Mouse (Mus musculus): ENCODE data around the gene Bbs4. TPM values are rescaled to one million over a fixed set of nuclear protein-coding genes. Genes with fewer than 3 reads are reported as not detected.
"Not testable (repeated sequence)": the region's sequence is repeated elsewhere in the genome, so short reads cannot be mapped to it uniquely, and the experiment has no call there.

The Bbs4 gene
- polyA plus RNA-seq (2015; fragmentation: Nextera tagmentation; extraction: Ambion mirVana): 7.0 and 8.1 TPM in 2 replicates

- peak within 1 kb of the TSS; percentile 78 for H3K4me2 ChIP-seq (ENCODE audit: low read depth, low read length)
- H3K9ac ChIP-seq (ENCODE audit: low read depth, low read length): peak within 1 kb of the TSS; percentile 77
- 1% methylated on average over 26 of the region's 32 CpGs for WGBS
- H3K9me3 ChIP-seq (ENCODE audit: control insufficient read depth, low read length): no peaks in the 10 kb centered on the region
- peaks cover 5% of the 10 kb centered on the region; the same call in 1 of the 2 replicates for H3K4me1 ChIP-seq (ENCODE audit: control insufficient read depth, insufficient read depth, low read length)
- H3K27ac ChIP-seq (ENCODE audit: low read length): peak within 1 kb of the TSS; percentile 82
- H3K36me3 ChIP-seq (ENCODE audit: control insufficient read depth, insufficient read depth, low read length): no peaks in the 10 kb centered on the region
- peak within 1 kb of the TSS; percentile 67 for H3K4me3 ChIP-seq (ENCODE audit: low read length)
- ATAC-seq: peak; percentile 99
- H3K27me3 ChIP-seq (replicated peaks; ENCODE audit: control insufficient read depth, insufficient read depth, low read length): no peaks in the 10 kb centered on the region
These were observed at the start of gene Bbs4 for GRCm38 (mm10) chr9:59353253-59353639. TSS of gene Bbs4 (minus strand) at chr9:59353508.

GRCm38 (mm10) chr9:59389086-59389485 lies 35.8 kb upstream of the Bbs4 start:
- Histone ChIP-seq H3K4me1 (ENCODE audit: control insufficient read depth, insufficient read depth, low read length) (no peaks in the 10 kb centered on the region), H3K9me3 (ENCODE audit: control insufficient read depth, low read length) (no peaks in the 10 kb centered on the region), H3K36me3 (ENCODE audit: control insufficient read depth, insufficient read depth, low read length) (peaks cover 14% of the 10 kb centered on the region), H3K4me3 (ENCODE audit: low read length) (no peak overlapping the region), H3K27me3 (replicated peaks; ENCODE audit: control insufficient read depth, insufficient read depth, low read length) (no peaks in the 10 kb centered on the region), H3K4me2 (ENCODE audit: low read depth, low read length) (no peak overlapping the region), H3K9ac (ENCODE audit: low read depth, low read length) (no peak overlapping the region), H3K27ac (ENCODE audit: low read length) (no peak overlapping the region)
- WGBS: 81% methylated on average over 4 of the region's 4 CpGs
- no peak for ATAC-seq

DNA sequence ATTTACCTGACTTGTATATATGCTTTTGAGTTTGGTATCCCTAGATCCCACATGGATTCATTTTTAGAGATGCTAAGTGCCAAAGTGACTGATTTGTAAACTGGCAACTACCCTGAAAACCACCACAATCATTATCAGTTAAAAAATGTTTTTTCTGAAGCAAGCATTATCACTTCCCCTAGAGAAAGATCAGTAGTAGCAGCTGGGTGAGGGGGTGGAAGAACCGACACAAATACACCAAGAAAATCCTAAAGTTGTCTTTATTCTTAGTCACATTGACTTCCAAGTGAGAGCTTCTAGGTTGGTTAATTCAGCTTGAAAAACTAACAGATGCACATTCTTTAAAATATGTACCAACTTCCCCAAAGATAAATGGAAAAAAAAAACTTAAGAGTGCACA lies 35.0 kb upstream of the Bbs4 start:
- Histone ChIP-seq H3K27ac (ENCODE audit: low read length) (no peak overlapping the region), H3K27me3 (replicated peaks; ENCODE audit: control insufficient read depth, insufficient read depth, low read length) (no peaks in the 10 kb centered on the region), H3K36me3 (ENCODE audit: control insufficient read depth, insufficient read depth, low read length) (peaks cover 10% of the 10 kb centered on the region), H3K4me2 (ENCODE audit: low read depth, low read length) (no peak overlapping the region), H3K9ac (ENCODE audit: low read depth, low read length) (no peak overlapping the region), H3K4me3 (ENCODE audit: low read length) (no peak overlapping the region), H3K4me1 (ENCODE audit: control insufficient read depth, insufficient read depth, low read length) (no peaks in the 10 kb centered on the region), H3K9me3 (ENCODE audit: control insufficient read depth, low read length) (no peaks in the 10 kb centered on the region)
- 84% methylated on average over 1 of the region's 1 CpGs for WGBS
- ATAC-seq: no peak

- Histone ChIP-seq H3K4me2 (ENCODE audit: low read depth, low read length) (no peak overlapping the region), H3K27ac (ENCODE audit: low read length) (no peak overlapping the region), H3K9ac (ENCODE audit: low read depth, low read length) (no peak overlapping the region), H3K4me1 (ENCODE audit: control insufficient read depth, insufficient read depth, low read length) (no peaks in the 10 kb centered on the region), H3K36me3 (ENCODE audit: control insufficient read depth, insufficient read depth, low read length) (0 out of 2 replicates have a peak, but pooled peaks cover 4% of the 10 kb centered on the region), H3K27me3 (replicated peaks; ENCODE audit: control insufficient read depth, insufficient read depth, low read length) (no peaks in the 10 kb centered on the region), H3K4me3 (ENCODE audit: low read length) (no peak overlapping the region), H3K9me3 (ENCODE audit: control insufficient read depth, low read length) (no peaks in the 10 kb centered on the region)
- no peak for ATAC-seq
- 70% methylated on average over 3 of the region's 3 CpGs for WGBS
These were observed 34.2 kb upstream of the Bbs4 start for GRCm38 (mm10) chr9:59387461-59387860.

DNA sequence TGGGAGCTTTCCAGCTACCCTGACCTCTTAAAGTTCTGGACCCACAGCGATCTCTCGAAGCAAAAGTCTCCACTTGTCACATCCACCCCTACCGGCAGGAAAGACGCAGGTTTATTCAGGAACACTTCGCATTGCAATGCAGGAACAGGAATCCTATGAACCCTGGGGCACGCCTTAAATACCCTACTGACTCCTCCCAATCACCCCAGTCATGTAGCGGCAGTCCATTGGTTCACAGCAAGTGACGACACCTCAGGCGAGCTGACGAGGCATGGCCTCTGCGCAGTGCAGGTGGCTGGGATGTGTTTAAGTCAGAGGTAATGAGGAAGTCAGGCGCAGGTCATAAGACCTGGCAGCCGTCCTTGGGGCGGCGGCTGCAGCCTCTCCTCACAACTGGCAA lies 22.3 kb upstream of the Bbs4 start:
- WGBS: 92% methylated on average over 15 of the region's 15 CpGs
- Histone ChIP-seq H3K4me3 (ENCODE audit: low read length) (no peak overlapping the region), H3K4me1 (ENCODE audit: control insufficient read depth, insufficient read depth, low read length) (no peaks in the 10 kb centered on the region), H3K27me3 (replicated peaks; ENCODE audit: control insufficient read depth, insufficient read depth, low read length) (no peaks in the 10 kb centered on the region), H3K9ac (ENCODE audit: low read depth, low read length) (no peak overlapping the region), H3K36me3 (ENCODE audit: control insufficient read depth, insufficient read depth, low read length) (no peaks in the 10 kb centered on the region), H3K4me2 (ENCODE audit: low read depth, low read length) (no peak overlapping the region), H3K27ac (ENCODE audit: low read length) (no peak overlapping the region), H3K9me3 (ENCODE audit: control insufficient read depth, low read length) (no peaks in the 10 kb centered on the region)
- no peak for ATAC-seq

GRCm38 (mm10) chr9:59369646-59370045 lies 16.3 kb upstream of the Bbs4 start:
- Histone ChIP-seq H3K36me3 (ENCODE audit: control insufficient read depth, insufficient read depth, low read length) (no peaks in the 10 kb centered on the region), H3K4me3 (ENCODE audit: low read length) (no peak overlapping the region), H3K4me1 (ENCODE audit: control insufficient read depth, insufficient read depth, low read length) (no peaks in the 10 kb centered on the region), H3K9me3 (ENCODE audit: control insufficient read depth, low read length) (no peaks in the 10 kb centered on the region), H3K27ac (ENCODE audit: low read length) (no peak overlapping the region), H3K9ac (ENCODE audit: low read depth, low read length) (no peak overlapping the region), H3K27me3 (replicated peaks; ENCODE audit: control insufficient read depth, insufficient read depth, low read length) (no peaks in the 10 kb centered on the region), H3K4me2 (ENCODE audit: low read depth, low read length) (no peak overlapping the region)
- 89% methylated on average over 9 of the region's 9 CpGs for WGBS
- no peak for ATAC-seq

DNA sequence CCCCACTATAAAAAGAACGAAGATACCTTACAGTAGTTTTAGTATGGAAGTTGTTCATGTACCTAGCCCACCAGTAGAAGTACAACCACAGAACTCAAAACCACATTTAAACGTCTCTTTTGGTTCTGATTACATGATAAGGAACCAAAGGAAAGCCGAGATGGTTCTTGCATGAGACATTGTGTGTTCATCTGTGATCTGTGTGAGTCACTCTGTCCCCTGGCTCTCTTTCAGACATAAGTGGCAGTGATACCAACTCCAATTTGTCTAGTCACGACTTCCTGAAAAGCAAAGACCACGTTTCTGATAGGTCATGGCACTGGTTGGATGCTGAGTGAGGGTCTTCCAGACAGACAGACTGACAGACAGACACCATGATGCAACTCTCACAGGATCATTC lies 15.9 kb upstream of the Bbs4 start:
- Histone ChIP-seq H3K9ac (ENCODE audit: low read depth, low read length) (no peak overlapping the region), H3K36me3 (ENCODE audit: control insufficient read depth, insufficient read depth, low read length) (no peaks in the 10 kb centered on the region), H3K4me1 (ENCODE audit: control insufficient read depth, insufficient read depth, low read length) (no peaks in the 10 kb centered on the region), H3K4me2 (ENCODE audit: low read depth, low read length) (no peak overlapping the region), H3K4me3 (ENCODE audit: low read length) (no peak overlapping the region), H3K9me3 (ENCODE audit: control insufficient read depth, low read length) (no peaks in the 10 kb centered on the region), H3K27ac (ENCODE audit: low read length) (no peak overlapping the region), H3K27me3 (replicated peaks; ENCODE audit: control insufficient read depth, insufficient read depth, low read length) (no peaks in the 10 kb centered on the region)
- no peak for ATAC-seq
- 77% methylated on average over 5 of the region's 5 CpGs for WGBS

DNA sequence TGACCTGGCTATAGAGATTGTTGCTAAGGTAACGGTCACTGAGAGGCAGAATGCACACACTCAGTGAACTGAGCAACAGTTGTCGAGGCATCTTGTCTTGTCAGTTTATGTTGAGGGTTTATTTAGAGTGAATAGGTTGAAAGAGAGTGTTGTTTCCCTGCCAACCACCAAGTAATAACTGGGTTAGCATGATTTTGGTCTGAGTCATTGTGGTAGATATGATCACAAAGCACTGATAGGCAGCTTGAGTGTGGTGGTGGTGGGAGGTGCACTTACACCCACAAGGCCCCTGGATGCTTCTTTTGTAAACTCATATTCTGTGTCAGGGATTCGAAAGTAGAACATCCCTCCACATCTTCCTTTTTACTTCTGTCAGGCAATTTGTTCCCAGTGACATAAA lies 7.2 kb upstream of the Bbs4 start:
- not testable (repeated sequence) for H3K27ac ChIP-seq (ENCODE audit: low read length); H3K4me1 ChIP-seq (ENCODE audit: control insufficient read depth, insufficient read depth, low read length); H3K4me2 ChIP-seq (ENCODE audit: low read depth, low read length); H3K4me3 ChIP-seq (ENCODE audit: low read length); H3K9me3 ChIP-seq (ENCODE audit: control insufficient read depth, low read length); H3K27me3 ChIP-seq (replicated peaks; ENCODE audit: control insufficient read depth, insufficient read depth, low read length); ATAC-seq; H3K36me3 ChIP-seq (ENCODE audit: control insufficient read depth, insufficient read depth, low read length); H3K9ac ChIP-seq (ENCODE audit: low read depth, low read length)
- WGBS: 100% methylated on average over 1 of the region's 3 CpGs

- not testable (repeated sequence) for H3K4me1 ChIP-seq (ENCODE audit: control insufficient read depth, insufficient read depth, low read length); ATAC-seq; H3K36me3 ChIP-seq (ENCODE audit: control insufficient read depth, insufficient read depth, low read length); H3K27ac ChIP-seq (ENCODE audit: low read length); H3K9me3 ChIP-seq (ENCODE audit: control insufficient read depth, low read length); H3K4me2 ChIP-seq (ENCODE audit: low read depth, low read length); H3K9ac ChIP-seq (ENCODE audit: low read depth, low read length); H3K4me3 ChIP-seq (ENCODE audit: low read length); H3K27me3 ChIP-seq (replicated peaks; ENCODE audit: control insufficient read depth, insufficient read depth, low read length)
- 55% methylated on average over 1 of the region's 1 CpGs for WGBS
These were observed 4.7 kb upstream of the Bbs4 start for GRCm38 (mm10) chr9:59358041-59358440.

DNA sequence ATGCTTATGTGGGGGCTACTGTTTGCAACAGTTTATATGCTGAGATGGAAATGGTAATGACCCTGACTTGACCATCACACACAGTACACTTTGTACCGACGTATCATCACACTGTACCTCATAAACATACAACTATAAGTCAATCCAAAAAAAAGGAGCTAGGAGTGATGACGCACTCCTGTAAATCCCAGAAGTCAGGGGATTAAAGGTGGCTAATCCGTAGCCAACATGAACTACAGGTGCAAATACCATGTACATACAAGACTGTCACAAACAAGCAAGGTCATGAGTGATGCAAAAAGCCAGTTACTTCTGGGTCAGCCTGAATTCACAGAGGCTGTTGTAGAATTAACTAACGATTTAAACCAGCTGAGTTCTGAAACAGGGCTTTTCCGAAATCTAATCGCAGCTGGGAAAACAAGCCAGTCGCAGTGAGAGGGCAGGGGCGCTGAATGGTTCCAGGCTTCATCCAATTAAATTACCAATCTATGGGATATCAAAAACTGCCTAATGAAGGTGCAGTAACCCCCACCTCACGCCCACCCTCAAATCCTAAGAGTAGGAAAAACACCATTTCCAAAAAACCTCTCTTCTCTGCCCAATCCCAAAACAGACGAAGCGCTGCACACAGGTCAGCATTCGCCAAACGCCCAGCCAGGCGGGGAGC lies 589 bp downstream of the Bbs4 start:
- Histone ChIP-seq H3K4me3 (ENCODE audit: low read length) (peak overlapping the region; percentile 67), H3K9ac (ENCODE audit: low read depth, low read length) (peak overlapping the region; percentile 77), H3K9me3 (ENCODE audit: control insufficient read depth, low read length) (no peaks in the 10 kb centered on the region), H3K36me3 (ENCODE audit: control insufficient read depth, insufficient read depth, low read length) (no peaks in the 10 kb centered on the region), H3K27me3 (replicated peaks; ENCODE audit: control insufficient read depth, insufficient read depth, low read length) (no peaks in the 10 kb centered on the region), H3K4me1 (ENCODE audit: control insufficient read depth, insufficient read depth, low read length) (peaks cover 5% of the 10 kb centered on the region; the same call in 1 of the 2 replicates), H3K4me2 (ENCODE audit: low read depth, low read length) (peak overlapping the region; percentile 78), H3K27ac (ENCODE audit: low read length) (peak overlapping the region; percentile 82)
- 7% methylated on average over 15 of the region's 15 CpGs for WGBS
- peak; percentile 19 for ATAC-seq

Measured in intestine, embryonic 16.5 days (tissue).